Mouse (Mus musculus) MEL (cell line): ENCODE results near the gene Ddx55. TPM values are rescaled to one million over a fixed set of nuclear protein-coding genes. Genes with fewer than 3 reads are reported as not detected.

ENCODE experiments used
- DNase-seq: peaks from one replicate; pipeline ENCODE4 v3.0.0; 2011; ENCODE audit warnings: low read depth, low spot score
- H3K27ac ChIP-seq: 2 replicates; pipeline ENCODE4 v1.5.1; 2012; ENCODE audit warnings: low read depth, mild to moderate bottlenecking, control low read depth, low read length, moderate library complexity; ENCODE audit not compliant: control insufficient read depth
- H3K27me3 ChIP-seq, 2 experiments: fragments of 150-350 bp in 1 of 2; sonication (generic) in 1 of 2; 2 replicates each; pipeline ENCODE4 v1.6.1; 2012; ENCODE audit warnings: low read length in 2 of 2, mild to moderate bottlenecking in 2 of 2, improper control_type of control experiment in 1 of 2, moderate library complexity in 1 of 2; ENCODE audit not compliant: insufficient read depth in 2 of 2, control insufficient read depth in 1 of 2
- H3K36me3 ChIP-seq, 2 experiments: 2 replicates each; pipeline ENCODE4 v1.6.1; 2012 to 2014; ENCODE audit warnings: low read length in 2 of 2, improper control_type of control experiment in 1 of 2, inconsistent platforms in 1 of 2, mild to moderate bottlenecking in 1 of 2; ENCODE audit not compliant: insufficient read depth in 2 of 2, control insufficient read depth in 1 of 2
- H3K4me1 ChIP-seq, 2 experiments: fragments of 150-350 bp in 1 of 2; sonication (generic) in 1 of 2; 2 replicates each; pipeline ENCODE4 v1.6.1; 2012; ENCODE audit warnings: low read length in 2 of 2, improper control_type of control experiment in 1 of 2, mild to moderate bottlenecking in 1 of 2; ENCODE audit not compliant: insufficient read depth in 2 of 2, control insufficient read depth in 1 of 2
- H3K4me3 ChIP-seq, 2 experiments: fragments of 150-350 bp in 1 of 2; sonication (generic) in 1 of 2; 2 replicates each; pipeline ENCODE4 v1.5.1; 2012; ENCODE audit warnings: low read depth in 2 of 2, low read length in 2 of 2, mild to moderate bottlenecking in 2 of 2, moderate library complexity in 2 of 2, control low read depth in 1 of 2, improper control_type of control experiment in 1 of 2; ENCODE audit not compliant: control insufficient read depth in 1 of 2, insufficient read depth in 1 of 2
- H3K79me2 ChIP-seq: 2 replicates; pipeline ENCODE4 v1.6.1; 2012; ENCODE audit warnings: mild to moderate bottlenecking, low read length, moderate library complexity; ENCODE audit not compliant: control insufficient read depth, poor library complexity, insufficient read depth
- H3K9ac ChIP-seq: 2 replicates; pipeline ENCODE4 v1.6.1; 2012; ENCODE audit warnings: low read depth, mild to moderate bottlenecking, control low read depth, low read length, moderate library complexity; ENCODE audit not compliant: control insufficient read depth, poor library complexity, severe bottlenecking
- H3K9me3 ChIP-seq: fragments of 150-350 bp; sonication (generic); replicated peaks from 2 replicates; pipeline ENCODE4 v1.6.1; 2012; ENCODE audit warnings: mild to moderate bottlenecking, low read length, improper control_type of control experiment, moderate library complexity; ENCODE audit not compliant: insufficient read depth
- CHD1 ChIP-seq: IDR thresholded peaks from 2 replicates; pipeline ENCODE4 v1.6.1; 2012; ENCODE audit warnings: low read depth, mild to moderate bottlenecking, inconsistent platforms, low read length, improper control_type of control experiment
- CHD2 ChIP-seq: IDR thresholded peaks from 2 replicates; pipeline ENCODE4 v1.6.1; 2011; ENCODE audit warnings: low read length, improper control_type of control experiment
- ELF1 ChIP-seq: IDR thresholded peaks from 2 replicates; pipeline ENCODE4 v1.6.1; 2014; ENCODE audit warnings: low read depth, mild to moderate bottlenecking, inconsistent platforms, low read length, improper control_type of control experiment, moderate library complexity
- EP300 ChIP-seq, 2 experiments: IDR thresholded peaks; 2 replicates each; pipeline ENCODE4 v1.6.1; 2011; ENCODE audit warnings: improper control_type of control experiment in 2 of 2, low read length in 2 of 2, low read depth in 1 of 2, mild to moderate bottlenecking in 1 of 2
- ETS1 ChIP-seq: IDR thresholded peaks from 2 replicates; pipeline ENCODE4 v1.6.1; 2012; ENCODE audit warnings: low read depth, mild to moderate bottlenecking, inconsistent platforms, low read length, improper control_type of control experiment, moderate library complexity
- GATA1 ChIP-seq: IDR thresholded peaks from 2 replicates; pipeline ENCODE4 v1.6.1; 2011; ENCODE audit warnings: low read depth, low read length, improper control_type of control experiment
- MAX ChIP-seq: IDR thresholded peaks from 2 replicates; pipeline ENCODE4 v1.6.1; 2011; ENCODE audit warnings: low read length, improper control_type of control experiment
- MEF2A ChIP-seq: IDR thresholded peaks from 2 replicates; pipeline ENCODE4 v1.6.1; 2014; ENCODE audit warnings: low read depth, mild to moderate bottlenecking, inconsistent platforms, low read length, improper control_type of control experiment; ENCODE audit not compliant: poor library complexity, insufficient replicate concordance, severe bottlenecking; ENCODE audit errors: extremely low read depth
- MXI1 ChIP-seq: IDR thresholded peaks from 2 replicates; pipeline ENCODE4 v1.6.1; 2011; ENCODE audit warnings: mild to moderate bottlenecking, low read depth, low read length, improper control_type of control experiment
- MYB ChIP-seq: IDR thresholded peaks from 2 replicates; pipeline ENCODE4 v1.6.1; 2011; ENCODE audit warnings: mild to moderate bottlenecking, low read depth, low read length, improper control_type of control experiment
- MYC ChIP-seq: IDR thresholded peaks from 2 replicates; pipeline ENCODE4 v1.6.1; 2011; ENCODE audit warnings: low read depth, mild to moderate bottlenecking, low read length, improper control_type of control experiment, moderate library complexity
- NRF1 ChIP-seq: IDR thresholded peaks from 2 replicates; pipeline ENCODE4 v1.6.1; 2014; ENCODE audit warnings: low read depth, mild to moderate bottlenecking, inconsistent platforms, low read length, improper control_type of control experiment, moderate library complexity; ENCODE audit not compliant: poor library complexity, insufficient read depth, severe bottlenecking
- POLR2A ChIP-seq, 2 experiments: IDR thresholded peaks; 2 replicates each; pipeline ENCODE4 v1.6.1; 2011 to 2012; ENCODE audit warnings: low read length in 2 of 2, mild to moderate bottlenecking in 2 of 2, control low read depth in 1 of 2, improper control_type of control experiment in 1 of 2, low read depth in 1 of 2, moderate library complexity in 1 of 2; ENCODE audit not compliant: control insufficient read depth in 1 of 2, insufficient read depth in 1 of 2, poor library complexity in 1 of 2
- POLR2AphosphoS2 ChIP-seq: IDR thresholded peaks from 2 replicates; pipeline ENCODE4 v1.6.1; 2011; ENCODE audit warnings: low read length, improper control_type of control experiment
- POLR2AphosphoS5 ChIP-seq: IDR thresholded peaks from 2 replicates; pipeline ENCODE4 v1.6.1; 2012; ENCODE audit warnings: low read depth, borderline replicate concordance, mild to moderate bottlenecking, inconsistent platforms, low read length, moderate library complexity, mixed read lengths
- RAD21 ChIP-seq: IDR thresholded peaks from 2 replicates; pipeline ENCODE4 v1.6.1; 2011; ENCODE audit warnings: mild to moderate bottlenecking, low read depth, low read length, improper control_type of control experiment
- SIN3A ChIP-seq: IDR thresholded peaks from 2 replicates; pipeline ENCODE4 v1.6.1; 2012; ENCODE audit warnings: low read length, improper control_type of control experiment, inconsistent platforms
- SMC3 ChIP-seq: IDR thresholded peaks from 2 replicates; pipeline ENCODE4 v1.6.1; 2011; ENCODE audit warnings: low read depth, low read length, improper control_type of control experiment
- TAL1 ChIP-seq: IDR thresholded peaks from 2 replicates; pipeline ENCODE4 v1.6.1; 2012; ENCODE audit warnings: mild to moderate bottlenecking, inconsistent platforms, low read length, moderate library complexity, mixed read lengths
- USF1 ChIP-seq: IDR thresholded peaks from 2 replicates; pipeline ENCODE4 v1.6.1; 2014; ENCODE audit warnings: low read depth, mild to moderate bottlenecking, inconsistent platforms, low read length, improper control_type of control experiment, moderate library complexity
- ZC3H11A ChIP-seq: IDR thresholded peaks from 2 replicates; pipeline ENCODE4 v1.6.1; 2012; ENCODE audit warnings: low read depth, mild to moderate bottlenecking, inconsistent platforms, low read length, improper control_type of control experiment
- ZMIZ1 ChIP-seq: IDR thresholded peaks from 2 replicates; pipeline ENCODE4 v1.6.1; 2012; ENCODE audit warnings: low read depth, mild to moderate bottlenecking, inconsistent platforms, low read length, improper control_type of control experiment, moderate library complexity
- ZNF384 ChIP-seq: IDR thresholded peaks from 2 replicates; pipeline ENCODE4 v1.6.1; 2012; ENCODE audit warnings: low read depth, mild to moderate bottlenecking, inconsistent platforms, low read length, improper control_type of control experiment
- polyA plus RNA-seq, 2 experiments: library from polyadenylated mRNA; stranded (reverse) in 1 of 2; unstranded in 1 of 2; fragments of >175 nt in 1 of 2; fragments of >200 nt in 1 of 2; gene quantifications; 2 replicates each; pipeline versions ENCODE4 v1.2.1 to v1.2.4; 2012; ENCODE audit warnings: low replicate concordance in 2 of 2, low read depth in 1 of 2; ENCODE audit not compliant: insufficient read length in 2 of 2, insufficient read depth in 1 of 2, missing spikeins in 1 of 2
- total RNA-seq: library from RNA; depleted of rRNA; stranded (reverse); fragments of 300-350 nt; gene quantifications from 2 replicates; pipeline ENCODE4 v1.2.3, GENCODE M21; 2012

The Ddx55 gene
- total and polyA plus RNA-seq, 3 experiments = 33.8 to 43.2 TPM; not detected in 1

DNA sequence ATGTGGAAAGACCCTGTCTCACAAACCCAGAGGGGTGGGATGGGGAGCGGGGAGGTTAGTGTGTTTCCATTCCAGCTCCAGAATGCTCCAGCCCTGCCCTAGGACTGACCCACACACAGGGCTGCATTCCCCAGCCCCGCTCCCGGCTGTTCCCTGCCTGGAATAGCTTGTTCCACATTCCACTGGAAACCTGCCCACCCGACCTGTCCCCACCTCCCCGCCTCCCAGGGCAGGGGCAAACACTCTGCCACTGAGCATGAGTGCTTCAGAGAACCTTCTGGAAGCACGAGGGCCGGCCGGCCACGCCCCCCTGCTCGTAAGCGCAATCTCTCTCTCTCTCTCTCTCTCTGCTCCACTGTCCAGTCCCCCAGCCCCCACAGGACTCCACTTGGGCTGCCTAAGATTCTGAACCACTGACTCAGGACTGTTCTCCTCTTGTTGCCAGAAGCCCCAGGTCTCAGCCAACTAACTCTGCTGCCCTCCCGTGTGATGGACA is 42.9 kb upstream of the Ddx55 start:
- no peak for TF ChIP-seq RAD21
- TF ChIP-seq CHD2 = no peak
- TF ChIP-seq ETS1 = no peak
- no peak for TF ChIP-seq SIN3A
- no peak for TF ChIP-seq EP300 (IDR thresholded peaks at IDR 0.05; ENCODE audit: low read depth in 1 of 2, low read length in 2 of 2)
- no peak for TF ChIP-seq USF1
- TF ChIP-seq NRF1 = no peak
- no peak for TF ChIP-seq MYB
- no peak for TF ChIP-seq TAL1
- no peak for TF ChIP-seq MAX
- no peak for TF ChIP-seq SMC3
- Histone ChIP-seq H3K9me3 (no peaks in the 10 kb centered on the region), H3K27ac (no peak overlapping the region), H3K4me1 (no peaks in the 10 kb centered on the region), H3K4me3 (no peak overlapping the region), H3K27me3 (no peaks in the 10 kb centered on the region), H3K79me2 (no peaks in the 10 kb centered on the region), H3K9ac (no peak overlapping the region), H3K36me3 (no peaks in the 10 kb centered on the region)
- no peak for DNase-seq

DNA sequence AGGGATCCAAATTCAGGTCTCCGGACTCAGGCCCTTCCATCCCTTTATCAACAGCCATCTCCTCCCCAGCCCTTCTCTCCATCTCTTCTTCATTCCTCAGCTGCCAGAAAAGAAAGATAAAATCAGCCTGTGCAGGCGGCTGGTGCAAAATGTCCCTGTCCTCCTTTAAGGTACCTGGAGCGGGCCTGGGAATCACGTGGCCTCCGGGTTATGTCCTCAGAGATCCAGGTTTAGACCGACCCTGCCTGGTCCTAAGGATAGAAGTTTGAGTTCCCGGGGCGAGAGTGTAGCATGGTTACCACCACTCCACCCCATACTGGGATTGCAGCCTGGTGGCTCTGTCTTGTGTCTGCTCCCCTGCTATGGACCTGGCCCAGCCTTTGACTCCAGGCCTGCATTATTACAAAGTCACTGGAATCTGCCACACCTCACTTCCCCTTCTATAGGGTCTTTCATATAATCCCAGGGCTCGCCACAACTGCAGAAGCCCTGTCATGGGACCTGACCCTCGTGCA is 42.1 kb upstream of the Ddx55 start:
- Histone ChIP-seq H3K9ac (no peak overlapping the region), H3K9me3 (no peaks in the 10 kb centered on the region), H3K27ac (no peak overlapping the region), H3K27me3 (no peaks in the 10 kb centered on the region), H3K36me3 (no peaks in the 10 kb centered on the region), H3K4me1 (no peaks in the 10 kb centered on the region), H3K4me3 (no peak overlapping the region), H3K79me2 (no peaks in the 10 kb centered on the region)
- no peak for DNase-seq
- TF ChIP-seq ZNF384 (no peak), MXI1 (no peak), CHD2 (no peak), ZMIZ1 (no peak), TAL1 (no peak), POLR2AphosphoS5 (no peak), USF1 (no peak)

DNA sequence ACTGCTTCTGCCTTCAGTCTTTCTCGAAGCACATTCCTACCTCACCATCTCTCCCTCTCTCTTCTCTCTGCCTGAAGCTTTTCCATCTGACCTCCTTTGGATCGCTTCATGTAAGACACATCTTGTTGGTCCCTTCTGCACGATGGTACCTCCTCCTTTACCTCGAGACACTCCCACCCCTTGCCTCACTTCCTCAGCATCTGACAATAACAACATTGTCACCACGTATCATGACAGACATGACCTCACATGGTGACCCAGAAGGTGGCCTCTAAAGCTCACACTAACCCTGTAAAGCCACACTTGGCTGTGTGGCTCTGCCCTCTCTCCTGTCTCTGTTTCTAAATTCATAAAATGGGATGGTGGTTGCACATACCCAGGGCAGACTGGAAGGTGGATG is 36.9 kb upstream of the Ddx55 start:
- Histone ChIP-seq H3K36me3 (no peaks in the 10 kb centered on the region), H3K4me3 (no peak overlapping the region)
- no peak for DNase-seq

More for the DNA sequence above, 36.9 kb upstream of the Ddx55 start:
- Histone ChIP-seq H3K9me3 (no peaks in the 10 kb centered on the region), H3K9ac (no peak overlapping the region), H3K27ac (no peak overlapping the region), H3K4me1 (no peaks in the 10 kb centered on the region), H3K79me2 (no peaks in the 10 kb centered on the region), H3K27me3 (no peaks in the 10 kb centered on the region)
- TF ChIP-seq TAL1 = no peak
- no peak for TF ChIP-seq CHD2
- no peak for TF ChIP-seq MXI1
- TF ChIP-seq ZMIZ1 = no peak
- no peak for TF ChIP-seq MEF2A
- TF ChIP-seq EP300 (IDR thresholded peaks at IDR 0.05; ENCODE audit: low read depth in 1 of 2, low read length in 2 of 2) = no peak
- TF ChIP-seq ZC3H11A = no peak
- TF ChIP-seq MYC = no peak
- TF ChIP-seq GATA1 = no peak
- no peak for TF ChIP-seq POLR2AphosphoS2
- no peak for TF ChIP-seq ELF1
- TF ChIP-seq CHD1 = no peak
- no peak for TF ChIP-seq POLR2AphosphoS5
- no peak for TF ChIP-seq POLR2A (IDR thresholded peaks at IDR 0.05; ENCODE audit: control insufficient read depth in 1 of 2, insufficient read depth in 1 of 2, low read depth in 1 of 2, low read length in 2 of 2, poor library complexity in 1 of 2)
- TF ChIP-seq SMC3 = no peak
- no peak for TF ChIP-seq ETS1
- no peak for TF ChIP-seq NRF1
